Mouse (Mus musculus) ZHBTc4 (cell line): Measurements from ENCODE around the gene Pter.

ENCODE experiments used
- DNase-seq: peaks from one replicate; pipeline ENCODE4 v3.0.0-alpha.2; 2011; ENCODE audit warnings: low read depth, low spot score

The Pter gene

DNA sequence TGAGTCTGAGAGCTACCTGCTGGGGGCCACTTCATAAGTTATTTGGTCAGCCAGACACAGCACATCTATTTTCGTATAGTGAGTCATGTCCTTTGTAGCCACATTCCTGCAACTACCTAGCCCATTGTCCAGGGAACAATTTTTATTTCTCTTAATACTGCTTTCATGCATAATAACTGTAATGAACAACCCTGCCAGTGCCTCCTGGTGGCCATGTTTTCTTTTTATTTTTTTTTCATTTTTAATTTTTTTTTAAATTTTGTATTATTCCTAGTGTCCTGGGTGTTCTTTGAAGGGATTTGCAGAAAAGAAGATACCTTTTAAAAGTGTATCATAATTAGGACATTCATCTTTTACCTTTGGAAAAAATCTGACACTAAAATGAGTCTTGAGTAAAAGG lies 84.6 kb downstream of the Pter start:
- no peak for DNase-seq

DNA sequence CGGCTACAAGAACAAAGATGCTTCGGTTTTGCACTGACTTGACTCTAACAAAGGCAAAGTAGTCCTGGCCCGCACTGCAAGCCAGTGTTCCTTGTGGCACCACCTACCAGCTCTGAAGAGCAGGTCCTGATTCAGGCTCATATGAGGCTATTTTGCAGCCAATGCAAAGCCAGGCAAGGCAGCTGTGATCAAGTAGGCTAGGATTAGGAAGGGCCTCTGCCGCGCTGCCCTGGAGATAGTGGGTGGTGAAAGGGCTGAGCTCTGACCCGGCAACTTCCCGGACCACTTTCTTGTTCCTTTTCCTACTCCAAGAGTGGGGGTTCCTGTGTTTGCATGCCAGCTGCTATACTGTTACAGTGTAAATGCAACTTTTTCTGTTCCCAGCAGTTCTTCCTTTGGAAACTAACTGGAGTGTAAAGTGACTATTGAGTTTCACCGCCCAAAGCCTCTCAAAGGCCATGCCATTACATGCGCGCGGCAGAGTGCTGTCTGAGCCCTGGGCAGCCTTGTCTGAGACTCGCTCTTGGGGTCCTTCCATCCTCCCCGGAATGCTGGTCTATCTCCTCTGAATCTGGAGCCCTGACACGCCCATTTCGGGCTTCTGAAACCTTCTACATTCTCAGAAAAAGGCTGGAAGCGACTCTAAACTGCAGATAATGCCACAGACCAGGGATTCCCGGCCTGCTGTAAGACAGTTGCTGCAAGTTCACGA lies 85.6 kb downstream of the Pter start:
- peak; percentile 36 for DNase-seq

DNA sequence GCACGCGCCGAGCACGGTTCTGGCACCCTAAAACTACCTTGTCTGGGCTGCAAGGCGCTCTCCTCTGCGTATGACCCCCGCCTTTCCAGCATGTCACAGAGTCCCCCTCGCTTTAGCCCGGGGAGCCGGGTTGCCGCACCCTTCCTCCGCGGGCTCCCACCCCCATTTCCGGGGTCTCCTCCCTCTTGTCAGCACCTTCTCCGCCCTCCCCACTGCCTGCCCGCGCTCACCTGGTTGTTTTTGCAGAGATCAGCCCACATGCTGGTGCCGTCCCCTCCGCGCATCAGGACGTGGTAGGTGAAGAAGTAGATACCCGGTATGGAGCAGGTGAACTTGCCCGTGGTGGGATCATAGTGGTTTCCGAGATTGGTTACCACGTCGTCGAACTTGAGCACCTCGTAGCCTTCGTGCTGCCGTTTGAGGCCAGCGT lies 86.2 kb downstream of the Pter start:
- DNase-seq = peak; percentile 48

DNA sequence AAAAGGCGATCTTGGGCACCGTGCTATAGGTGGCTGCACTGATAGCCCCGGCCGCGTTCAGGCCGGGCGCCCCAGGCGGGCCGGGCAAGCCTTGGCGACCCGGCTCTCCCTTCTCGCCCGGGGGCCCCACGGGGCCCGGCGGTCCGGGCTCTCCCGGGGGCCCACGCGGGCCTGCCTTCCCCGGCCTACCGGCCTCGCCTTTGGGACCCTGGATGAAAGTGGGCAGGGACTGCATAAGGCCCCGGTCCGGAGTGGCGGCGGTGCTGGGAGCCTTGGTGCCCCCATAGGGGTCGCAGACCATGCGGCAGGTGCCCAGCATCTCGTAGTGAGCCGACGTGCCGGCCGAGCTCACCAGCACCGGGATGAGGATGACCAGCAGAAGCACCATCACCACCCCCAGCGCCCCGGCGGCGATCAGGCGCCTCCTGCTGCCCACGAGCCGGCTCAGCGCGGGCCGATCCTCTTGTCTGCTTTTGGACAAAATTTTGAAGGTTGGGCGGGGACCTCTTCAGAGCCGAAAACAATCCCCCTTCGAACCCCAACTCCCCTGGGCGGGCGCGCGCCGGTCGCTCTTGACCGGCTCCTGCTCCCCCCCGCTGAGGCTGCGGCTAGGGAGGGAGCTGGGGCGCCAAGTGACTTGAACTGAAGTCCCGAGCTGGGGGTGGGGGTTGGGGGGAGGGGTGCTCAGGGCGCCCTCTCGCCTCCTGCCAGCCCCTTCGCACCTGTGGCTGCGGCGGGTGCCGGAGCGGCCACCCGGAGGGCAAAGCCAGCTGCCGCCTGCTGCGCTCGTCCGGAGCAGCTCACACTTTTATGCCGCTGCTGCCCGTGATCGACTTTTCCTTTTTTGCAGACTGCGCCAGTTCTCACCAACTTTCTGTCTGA lies 86.9 kb downstream of the Pter start:
- DNase-seq = peak; percentile 48

DNA sequence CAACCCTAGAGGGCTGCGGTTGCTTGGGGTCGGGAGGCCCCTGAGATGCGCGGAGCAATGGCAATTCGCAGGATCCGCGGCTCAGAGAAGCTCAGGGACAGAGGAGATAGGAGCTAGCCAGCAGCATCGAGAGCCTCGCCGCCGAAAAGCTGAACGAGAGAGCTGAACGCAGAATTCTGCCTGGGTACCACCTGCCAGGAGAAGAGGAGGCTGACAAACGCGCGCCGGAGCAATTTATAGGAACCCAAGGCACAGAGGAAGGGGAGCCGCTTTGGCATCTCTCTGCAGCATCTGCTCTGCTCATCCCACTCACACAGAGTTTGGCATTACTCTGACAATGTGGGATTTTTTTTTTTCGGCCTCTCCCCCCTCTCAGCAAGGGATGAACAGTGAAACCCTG lies 87.6 kb downstream of the Pter start, which contains the start of gene C1ql3:
Gene C1ql3 (minus strand): TSS at position 335 of the 400 bp plus-strand sequence.
- peak; percentile 40 for DNase-seq

DNA sequence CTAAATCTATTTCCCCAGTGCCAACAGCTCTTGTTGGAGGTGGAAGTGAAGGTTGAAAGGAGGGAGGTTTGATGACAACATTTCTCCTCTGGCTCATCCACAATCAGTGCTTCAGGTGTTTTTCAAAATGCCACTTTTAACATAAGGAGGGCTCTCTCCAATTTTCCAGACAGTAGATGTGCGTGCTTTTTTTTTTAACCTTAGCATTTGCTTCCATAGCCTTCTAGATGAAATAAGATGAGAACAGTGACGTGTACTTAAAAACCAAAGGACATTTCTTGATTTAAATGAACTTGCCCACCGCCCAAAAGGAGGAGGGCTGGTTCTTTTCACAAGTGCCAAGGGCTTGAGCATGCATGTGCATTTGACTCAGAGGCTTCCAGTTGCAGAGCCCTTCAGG lies 88.1 kb downstream of the Pter start:
- no peak for DNase-seq

DNA sequence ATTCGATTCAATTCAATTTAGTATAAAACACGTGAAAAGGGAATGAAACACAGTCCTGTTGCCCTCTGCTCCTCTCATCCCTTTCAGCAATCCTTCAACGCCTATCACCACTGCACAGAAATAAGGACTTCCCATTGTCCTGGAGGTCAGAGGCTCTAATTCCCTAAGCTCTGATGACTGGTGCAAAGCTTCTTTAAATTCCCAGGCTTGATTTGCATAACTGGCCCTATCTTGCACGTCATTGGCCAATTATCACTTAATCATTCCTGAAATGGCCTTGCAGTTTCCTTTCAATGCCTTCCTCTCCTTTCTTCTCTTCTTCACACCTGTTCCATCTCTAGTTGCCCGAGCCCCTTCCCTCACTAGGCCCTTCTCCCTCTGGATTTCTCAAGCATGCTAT lies 94.5 kb downstream of the Pter start:
- DNase-seq = no peak

DNA sequence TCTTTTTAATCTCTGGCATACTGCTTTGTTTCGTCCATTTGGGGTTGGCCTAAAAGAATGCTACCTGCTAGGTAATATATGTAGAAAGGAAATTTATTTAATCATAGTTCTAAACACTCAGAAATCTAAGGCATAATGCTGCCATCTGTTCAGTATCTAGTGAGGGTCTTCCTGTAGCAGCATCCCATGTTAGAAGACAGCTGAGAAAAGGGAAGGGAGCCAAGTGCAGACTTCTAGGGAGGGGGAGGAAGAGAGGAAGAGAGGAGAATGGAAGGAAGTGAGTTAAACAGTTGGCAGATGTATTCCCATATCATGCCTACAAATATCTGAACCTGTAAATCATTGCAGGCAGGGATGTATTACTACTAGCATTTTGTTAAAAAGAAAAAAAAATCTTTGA lies 95.0 kb downstream of the Pter start:
- DNase-seq = no peak

DNA sequence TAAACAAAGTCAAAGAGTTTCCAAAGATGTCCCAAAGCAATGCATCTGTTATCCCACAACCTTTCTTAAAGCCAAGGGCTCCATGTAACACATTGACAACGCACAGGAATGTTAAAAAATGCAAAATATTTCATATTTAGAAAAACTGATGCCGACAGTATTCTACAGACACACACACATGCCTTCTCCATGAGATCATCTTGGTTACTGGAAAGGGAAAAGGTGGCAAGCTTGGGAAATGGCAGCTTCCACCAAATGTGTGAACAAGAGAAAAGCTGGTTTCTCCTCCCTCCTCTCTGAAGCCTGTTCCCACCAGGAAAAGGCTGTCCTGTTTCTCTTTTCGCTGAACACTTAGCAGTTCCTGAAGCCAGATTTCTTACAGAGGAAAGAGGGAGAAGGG lies 114.9 kb downstream of the Pter start:
- no peak for DNase-seq

DNA sequence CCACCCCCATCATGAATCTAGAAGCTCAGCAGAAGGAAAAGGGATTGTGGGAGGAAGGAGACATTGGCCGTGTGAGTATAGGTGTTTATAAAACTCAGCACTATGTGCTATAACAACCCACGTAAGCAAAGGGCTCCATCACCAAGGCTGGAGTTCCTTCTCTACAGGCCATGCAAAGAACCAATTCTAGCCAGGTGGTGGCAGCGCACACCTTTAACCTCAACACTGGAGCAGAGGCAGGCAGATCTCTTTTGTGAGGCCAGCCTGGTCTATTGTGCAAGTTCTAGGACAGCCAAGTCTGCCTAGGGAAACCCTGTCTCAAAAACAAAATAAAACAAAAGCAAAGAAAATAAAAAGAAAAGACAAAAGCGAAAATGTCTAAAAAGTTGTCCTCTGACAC lies 115.9 kb downstream of the Pter start:
- DNase-seq = peak; percentile 23

DNA sequence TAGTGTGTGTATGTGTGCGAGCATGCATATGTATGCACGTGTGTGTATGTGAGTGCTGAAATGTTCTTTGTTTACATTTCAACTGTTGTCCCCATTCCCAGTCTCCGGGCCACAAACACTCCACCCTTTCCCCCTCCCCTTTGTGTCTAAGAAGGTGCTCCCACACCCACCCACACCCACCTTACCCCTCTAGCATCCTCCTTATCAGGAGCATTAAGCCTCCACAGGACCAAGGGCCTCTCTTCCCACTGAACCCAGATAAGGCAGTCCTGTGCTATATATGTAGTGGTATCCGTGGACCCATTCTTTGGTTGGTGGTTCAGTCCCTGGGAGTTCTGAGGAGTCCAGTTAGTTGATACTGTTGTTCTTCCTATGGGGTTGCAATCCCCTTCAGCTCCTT lies 120.7 kb downstream of the Pter start:
- DNase-seq = no peak

DNA sequence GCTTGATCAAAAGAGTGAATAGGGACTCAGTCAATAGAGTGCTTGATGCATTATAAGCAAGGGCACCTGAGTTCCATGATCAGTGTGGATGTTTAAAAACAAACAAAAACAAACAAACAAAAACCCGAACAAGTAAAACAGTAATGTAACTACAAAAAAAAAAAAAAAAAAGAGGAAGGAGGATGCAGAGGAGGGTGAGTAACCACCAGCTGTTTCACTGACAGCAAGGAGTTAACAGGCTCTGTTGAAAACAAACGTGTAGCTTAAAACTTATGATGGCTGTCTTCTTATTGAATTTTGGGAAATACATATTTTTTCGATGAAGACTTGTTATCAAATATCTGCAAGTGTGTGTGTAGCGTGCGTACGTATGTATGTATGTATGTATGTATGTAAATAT lies 124.8 kb downstream of the Pter start:
- DNase-seq = no peak
